Comparison of ENCODE assay signal across 18 mouse cellular contexts in genomic region chr1:192311851-192312438, GRCm38 (mm10).
A peak's percentile ranks its signal among the peaks of the same experiment; 100 is the strongest.
DNase-seq lines count a peak whose midpoint lies in the region; ATAC-seq and TF ChIP-seq lines count a peak whose summit lies in the region.
"Had no signal": no experiment of that assay in that cellular context is flagged by ENCODE, and none has a peak within 500 bp of the region (broad histone marks: within the 10 kb centered on the region; RNA-seq: fewer than 3 reads in every experiment).

No protein-coding gene starts in this region.

- H3K9ac ChIP-seq in forebrain, postnatal 0 days: no peak overlapping the region
- no peak overlapping the region for H3K9ac ChIP-seq in forebrain, embryonic 12.5 days
- no peak overlapping the region for H3K9ac ChIP-seq in midbrain, embryonic 14.5 days (replicated peaks; ENCODE audit: low read length)
- H3K9ac ChIP-seq in midbrain, postnatal 0 days (replicated peaks; ENCODE audit: low read length, poor library complexity, severe bottlenecking): no peak overlapping the region; the same call in 1 of the 2 replicates
- H3K9ac ChIP-seq in liver, embryonic 12.5 days: no peak overlapping the region
- H3K9ac ChIP-seq in heart, adult 2 months (ENCODE audit: low read depth, low read length): no peak overlapping the region
- H3K9ac ChIP-seq: embryonic facial prominence, embryonic 15.5 days; heart, embryonic 15.5 days; hindbrain, embryonic 12.5 days; limb, embryonic 13.5 days; neural tube, embryonic 13.5 days had no signal

- 0 out of 2 replicates have a peak overlapping the region, but pooled peaks have one; percentile 1 for H3K27ac ChIP-seq in forebrain, postnatal 0 days (ENCODE audit: low read depth, low read length)
- H3K27ac ChIP-seq in forebrain, embryonic 12.5 days: no peak overlapping the region
- 0 out of 2 replicates have a peak overlapping the region, but pooled peaks have one; percentile 28 for H3K27ac ChIP-seq in midbrain, embryonic 14.5 days (replicated peaks; ENCODE audit: low read depth, low read length)
- H3K27ac ChIP-seq in midbrain, postnatal 0 days (ENCODE audit: low read depth, low read length): no peak overlapping the region
- H3K27ac ChIP-seq in liver, embryonic 12.5 days: no peak overlapping the region
- no peak overlapping the region for H3K27ac ChIP-seq in heart, adult 2 months
- H3K27ac ChIP-seq: embryonic facial prominence, embryonic 15.5 days; heart, embryonic 15.5 days; hindbrain, embryonic 12.5 days; limb, embryonic 13.5 days; neural tube, embryonic 13.5 days had no signal

- intact Hi-C loops in gastrocnemius, postnatal 36 days (cut with DNase I): no loop called here
- intact Hi-C loops in heart, adult 2 months (cut with DNase I): no loop called here

- H3K4me2 ChIP-seq in forebrain, postnatal 0 days (ENCODE audit: low read depth): no peak overlapping the region
- no peak overlapping the region for H3K4me2 ChIP-seq in forebrain, embryonic 12.5 days
- H3K4me2 ChIP-seq in midbrain, embryonic 14.5 days (ENCODE audit: low read length): no peak overlapping the region
- H3K4me2 ChIP-seq in midbrain, postnatal 0 days (ENCODE audit: low read depth, low read length, poor library complexity, severe bottlenecking): no peak overlapping the region
- H3K4me2 ChIP-seq in liver, embryonic 12.5 days: no peak overlapping the region
- H3K4me2 ChIP-seq: embryonic facial prominence, embryonic 15.5 days; heart, embryonic 15.5 days; hindbrain, embryonic 12.5 days; limb, embryonic 13.5 days; neural tube, embryonic 13.5 days had no signal

- H3K27me3 ChIP-seq in forebrain, postnatal 0 days (ENCODE audit: insufficient read depth, low read length): no peaks in the 10 kb centered on the region
- no peaks in the 10 kb centered on the region for H3K27me3 ChIP-seq in forebrain, embryonic 12.5 days
- no peaks in the 10 kb centered on the region for H3K27me3 ChIP-seq in midbrain, embryonic 14.5 days (ENCODE audit: control insufficient read depth, insufficient read depth, low read length)
- no peaks in the 10 kb centered on the region for H3K27me3 ChIP-seq in midbrain, postnatal 0 days (ENCODE audit: insufficient read depth, low read length)
- no peaks in the 10 kb centered on the region for H3K27me3 ChIP-seq in liver, embryonic 12.5 days (replicated peaks)
- no peaks in the 10 kb centered on the region for H3K27me3 ChIP-seq in heart, adult 2 months (ENCODE audit: control insufficient read depth, insufficient read depth, low read length)
- H3K27me3 ChIP-seq: embryonic facial prominence, embryonic 15.5 days; heart, embryonic 15.5 days; hindbrain, embryonic 12.5 days; limb, embryonic 13.5 days; neural tube, embryonic 13.5 days had no signal

- H3K9me3 ChIP-seq in forebrain, postnatal 0 days (ENCODE audit: low read length): no peaks in the 10 kb centered on the region
- H3K9me3 ChIP-seq in forebrain, embryonic 12.5 days: no peaks in the 10 kb centered on the region
- no peaks in the 10 kb centered on the region for H3K9me3 ChIP-seq in midbrain, embryonic 14.5 days (ENCODE audit: control insufficient read depth, low read length)
- no peaks in the 10 kb centered on the region for H3K9me3 ChIP-seq in midbrain, postnatal 0 days (ENCODE audit: low read length)
- no peaks in the 10 kb centered on the region for H3K9me3 ChIP-seq in liver, embryonic 12.5 days (replicated peaks)
- H3K9me3 ChIP-seq: embryonic facial prominence, embryonic 15.5 days; heart, embryonic 15.5 days; limb, embryonic 13.5 days had no signal

- no peak overlapping the region for H3K4me3 ChIP-seq in forebrain, postnatal 0 days (ENCODE audit: low read depth, low read length)
- no peak overlapping the region for H3K4me3 ChIP-seq in forebrain, embryonic 12.5 days (replicated peaks)
- no peak overlapping the region for H3K4me3 ChIP-seq in midbrain, embryonic 14.5 days (replicated peaks; ENCODE audit: low read depth, low read length)
- H3K4me3 ChIP-seq in midbrain, postnatal 0 days (ENCODE audit: low read depth, low read length): no peak overlapping the region
- no peak overlapping the region for H3K4me3 ChIP-seq in liver, embryonic 12.5 days
- H3K4me3 ChIP-seq in heart, adult 2 months: no peak overlapping the region
- H3K4me3 ChIP-seq: embryonic facial prominence, embryonic 15.5 days; heart, embryonic 15.5 days; hindbrain, embryonic 12.5 days; limb, embryonic 13.5 days; neural tube, embryonic 13.5 days had no signal

- TF ChIP-seq EP300 in heart, adult 2 months (IDR thresholded peaks at IDR 0.05; ENCODE audit: insufficient read depth, low read depth, low read length): no peak

- peak; percentile 50; the same call in 1 of the 2 replicates for ATAC-seq in forebrain, postnatal 0 days
- ATAC-seq in forebrain, embryonic 12.5 days (ENCODE audit: low FRiP score): no peak
- ATAC-seq in midbrain, embryonic 14.5 days (ENCODE audit: low FRiP score, low TSS enrichment): no peak; the same call in 1 of the 2 replicates
- no peak for ATAC-seq in midbrain, postnatal 0 days (ENCODE audit: low FRiP score)
- peak; percentile 61; the same call in 1 of the 2 replicates for ATAC-seq in liver, embryonic 12.5 days
- ATAC-seq in monocyte, adult 5-6 weeks (replicated peaks; ENCODE audit: insufficient number of reproducible peaks, low FRiP score, low TSS enrichment, poor library complexity, severe bottlenecking): no peak

- DNase-seq in forebrain, postnatal 0 days: no peak
- DNase-seq in midbrain, embryonic 14.5 days: no peak
- DNase-seq in midbrain, postnatal 0 days (ENCODE audit: low spot score): no peak
- DNase-seq in gastrocnemius, postnatal 36 days: no peak
- no peak for DNase-seq in heart, adult 2 months
- DNase-seq: cerebellum, adult 2 months; kidney, adult 8-10 months; kidney, postnatal 4 days; lung, postnatal 10 days; right cerebral cortex, postnatal 4 days had no signal

- WGBS in forebrain, postnatal 0 days: 70% methylated on average over 6 of the region's 6 CpGs
- 78% methylated on average over 6 of the region's 6 CpGs for WGBS in forebrain, embryonic 12.5 days
- 76% methylated on average over 6 of the region's 6 CpGs for WGBS in midbrain, embryonic 14.5 days
- 72% methylated on average over 6 of the region's 6 CpGs for WGBS in midbrain, postnatal 0 days
- 44% methylated on average over 6 of the region's 6 CpGs for WGBS in liver, embryonic 12.5 days (ENCODE audit: insufficient replicate concordance)
- WGBS in heart, adult 2 months: 77% methylated on average over 6 of the region's 6 CpGs

- no peak for TF ChIP-seq POLR2A in heart, adult 2 months (IDR thresholded peaks at IDR 0.05; ENCODE audit: insufficient read depth, low read depth, low read length)

- no peak for TF ChIP-seq CTCF in forebrain, postnatal 0 days (IDR thresholded peaks at IDR 0.05; ENCODE audit: low read depth)
- TF ChIP-seq CTCF in midbrain, postnatal 0 days (IDR thresholded peaks at IDR 0.05): no peak
- TF ChIP-seq CTCF in heart, adult 2 months (IDR thresholded peaks at IDR 0.05): no peak

- 0 out of 2 replicates have a peak, but pooled peaks cover 6% of the 10 kb centered on the region for H3K4me1 ChIP-seq in forebrain, postnatal 0 days (ENCODE audit: insufficient read depth)
- H3K4me1 ChIP-seq in forebrain, embryonic 12.5 days: peaks cover 19% of the 10 kb centered on the region
- H3K4me1 ChIP-seq in midbrain, embryonic 14.5 days (ENCODE audit: control insufficient read depth, insufficient read depth, low read length): peaks cover 10% of the 10 kb centered on the region; the same call in 1 of the 2 replicates
- peaks cover 4% of the 10 kb centered on the region; the same call in 1 of the 2 replicates for H3K4me1 ChIP-seq in midbrain, postnatal 0 days (ENCODE audit: insufficient read depth, low read length)
- H3K4me1 ChIP-seq in liver, embryonic 12.5 days: peaks cover 36% of the 10 kb centered on the region
- no peaks in the 10 kb centered on the region for H3K4me1 ChIP-seq in heart, adult 2 months (ENCODE audit: control insufficient read depth, insufficient read depth, low read length)
- H3K4me1 ChIP-seq: embryonic facial prominence, embryonic 15.5 days; heart, embryonic 15.5 days had no signal

- no peaks in the 10 kb centered on the region for H3K79me2 ChIP-seq in heart, adult 2 months (replicated peaks; ENCODE audit: control insufficient read depth, insufficient read depth, low read length)

- H3K36me3 ChIP-seq in forebrain, postnatal 0 days (ENCODE audit: insufficient read depth): no peaks in the 10 kb centered on the region
- H3K36me3 ChIP-seq in forebrain, embryonic 12.5 days (replicated peaks): no peaks in the 10 kb centered on the region
- no peaks in the 10 kb centered on the region for H3K36me3 ChIP-seq in midbrain, embryonic 14.5 days (ENCODE audit: control insufficient read depth, insufficient read depth, low read length)
- no peaks in the 10 kb centered on the region for H3K36me3 ChIP-seq in midbrain, postnatal 0 days (ENCODE audit: insufficient read depth, low read length)
- no peaks in the 10 kb centered on the region for H3K36me3 ChIP-seq in liver, embryonic 12.5 days
- H3K36me3 ChIP-seq in heart, adult 2 months (ENCODE audit: control insufficient read depth, insufficient read depth, low read length): no peaks in the 10 kb centered on the region
- H3K36me3 ChIP-seq: embryonic facial prominence, embryonic 15.5 days; heart, embryonic 15.5 days; hindbrain, embryonic 12.5 days; limb, embryonic 13.5 days; neural tube, embryonic 13.5 days had no signal

Comparison
In these comparisons a context has a peak if more than half of its experiments do, and no peak if none do; other contexts are left out.
1. ATAC-seq: peak in forebrain, postnatal 0 days (single experiment) and liver, embryonic 12.5 days (single experiment); none in forebrain, embryonic 12.5 days (single experiment), midbrain, embryonic 14.5 days (single experiment), midbrain, postnatal 0 days (single experiment) and monocyte, adult 5-6 weeks (single experiment).
2. H3K27ac ChIP-seq: peak in forebrain, postnatal 0 days (single experiment) and midbrain, embryonic 14.5 days (single experiment); none in forebrain, embryonic 12.5 days (single experiment), midbrain, postnatal 0 days (single experiment), liver, embryonic 12.5 days (single experiment) and heart, adult 2 months (single experiment).